Mouse (Mus musculus): ENCODE results near the gene Zfp872. TPM values are rescaled to one million over a fixed set of nuclear protein-coding genes. Genes with fewer than 3 reads are reported as not detected.

Gene Zfp872
- polyA plus RNA-seq, 1 experiment: not detected

DNA sequence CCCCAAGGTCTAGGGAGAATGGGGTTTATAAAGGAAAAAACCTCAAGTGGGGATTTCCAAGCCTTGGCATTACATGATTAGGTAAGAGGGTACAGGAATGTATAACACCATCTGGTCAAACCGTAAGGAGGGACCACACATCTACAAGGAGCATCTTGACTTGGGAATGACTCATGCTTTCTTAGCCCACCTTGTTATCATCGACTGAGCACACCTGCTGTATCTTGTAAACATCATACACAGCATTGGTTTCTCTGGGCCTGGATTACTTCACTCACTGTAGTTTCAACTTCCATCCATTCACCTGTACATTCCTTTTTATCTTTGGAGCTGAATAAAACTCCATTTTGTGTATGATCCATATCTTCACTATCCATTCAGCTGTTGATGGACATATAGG lies 56.4 kb downstream of the Zfp872 start:
- TF ChIP-seq POLR2A (IDR thresholded peaks at IDR 0.05; ENCODE audit: low read depth, low read length) (no peak), CTCF (conservative IDR thresholded peaks at IDR 0.05; ENCODE audit: insufficient read depth, insufficient read length, low read depth, low read length) (no peak)
- H3K36me3 ChIP-seq (ENCODE audit: control insufficient read depth, insufficient read depth, low read length): peaks cover 28% of the 10 kb centered on the region
- no peak overlapping the region for H3K27ac ChIP-seq (ENCODE audit: insufficient read depth, low read depth, low read length)
- H3K27me3 ChIP-seq (replicated peaks; ENCODE audit: control insufficient read depth, insufficient read depth, low read length): no peaks in the 10 kb centered on the region
- WGBS: 96% methylated on average over 2 of the region's 2 CpGs
- H3K4me1 ChIP-seq (ENCODE audit: control insufficient read depth, insufficient read depth, low read length): no peaks in the 10 kb centered on the region
- no peak for DNase-seq
- no peak overlapping the region for H3K4me3 ChIP-seq (ENCODE audit: insufficient read depth, low read depth, low read length)

Other genes starting within 250 kb of the Zfp872 start
- 10.5 and 10.9 TPM in 2 replicates for gene Swsap1, start 232.3 kb upstream of the Zfp872 start, polyA plus RNA-seq (2012; rRNA removed)
- 14.0 and 16.7 TPM in 2 replicates for gene Epor, start 224.6 kb upstream of the Zfp872 start, polyA plus RNA-seq (2012; rRNA removed)
- gene Rgl3, start 198.6 kb upstream of the Zfp872 start, polyA plus RNA-seq (2012; rRNA removed): 88.2 and 111 TPM in 2 replicates
- gene Ccdc151, start 185.5 kb upstream of the Zfp872 start, polyA plus RNA-seq (2012; rRNA removed): 2.5 and 2.9 TPM in 2 replicates
- gene Prkcsh, start 185.3 kb upstream of the Zfp872 start, polyA plus RNA-seq (2012; rRNA removed): 94.9 and 103 TPM in 2 replicates
- gene Elavl3, start 136.1 kb upstream of the Zfp872 start, polyA plus RNA-seq (2012; rRNA removed): 0.62 and 0.64 TPM in 2 replicates
- gene Gm49318, start 116.8 kb upstream of the Zfp872 start, polyA plus RNA-seq (2012; rRNA removed): not detected in 2 replicates
- 13.6 and 15.8 TPM in 2 replicates for gene Zfp653, start 116.7 kb upstream of the Zfp872 start, polyA plus RNA-seq (2012; rRNA removed)
- gene Ecsit, start 102.7 kb upstream of the Zfp872 start, polyA plus RNA-seq (2012; rRNA removed): 130 and 143 TPM in 2 replicates
- 2.8 and 12.0 TPM in 2 replicates for gene Cnn1, start 88.9 kb upstream of the Zfp872 start, polyA plus RNA-seq (2012; rRNA removed)
- 163 and 174 TPM in 2 replicates for gene Elof1, start 70.9 kb upstream of the Zfp872 start, polyA plus RNA-seq (2012; rRNA removed)
- gene Acp5, start 52.4 kb upstream of the Zfp872 start, polyA plus RNA-seq (2012; rRNA removed): 166 and 178 TPM in 2 replicates
- 71.4 and 76.5 TPM in 2 replicates for gene Pigyl, start 31.2 kb upstream of the Zfp872 start, polyA plus RNA-seq (2012; rRNA removed)
- gene Zfp809, start 37.6 kb downstream of the Zfp872 start, polyA plus RNA-seq (2012; rRNA removed): 13.6 and 17.7 TPM in 2 replicates
- gene Zfp599, start 71.8 kb downstream of the Zfp872 start, polyA plus RNA-seq (2012; rRNA removed): 0.07 and 0.09 TPM in 2 replicates
- gene Zfp810, start 119.6 kb downstream of the Zfp872 start, polyA plus RNA-seq (2012; rRNA removed): 12.7 and 13.3 TPM in 2 replicates
- gene Anln, start 201.1 kb downstream of the Zfp872 start, polyA plus RNA-seq (2012; rRNA removed): 0.33 and 0.44 TPM in 2 replicates
- 1.0 and 1.1 TPM in 2 replicates for gene 9530077C05Rik, start 223.4 kb downstream of the Zfp872 start, polyA plus RNA-seq (2012; rRNA removed)